Mouse (Mus musculus): ENCODE measurements around the gene Gm10715. TPM values are rescaled to one million over a fixed set of nuclear protein-coding genes. Genes with fewer than 3 reads are reported as not detected.
"Not testable (repeated sequence)": the region's sequence is repeated elsewhere in the genome, so short reads cannot be mapped to it uniquely, and the experiment has no call there.

The Gm10715 gene
- polyA plus RNA-seq, 1 experiment from 2014 or later = not detected

GRCm38 (mm10) chr9:3015896-3016295, 20.8 kb upstream of the Gm10715 start:
- WGBS = 74% methylated on average over 6 of the region's 6 CpGs
- not testable (repeated sequence) for H3K27me3 ChIP-seq, H3K4me3 ChIP-seq

GRCm38 (mm10) chr9:3017108-3017507, 19.6 kb upstream of the Gm10715 start, which contains the start of gene Gm10719:
Gene Gm10719 (plus strand): TSS chr9:3017408.
- not testable (repeated sequence) for H3K27me3 ChIP-seq; H3K27ac ChIP-seq (replicated peaks); H3K9ac ChIP-seq; H3K36me3 ChIP-seq; H3K4me3 ChIP-seq; H3K4me1 ChIP-seq (replicated peaks); H3K9me3 ChIP-seq; ATAC-seq (ENCODE audit: low FRiP score, low read depth); H3K4me2 ChIP-seq
- WGBS = 68% methylated on average over 2 of the region's 9 CpGs

More at GRCm38 (mm10) chr9:3015896-3016295, 20.8 kb upstream of the Gm10715 start:
- not testable (repeated sequence) for H3K36me3 ChIP-seq; ATAC-seq (ENCODE audit: low FRiP score, low read depth); H3K9me3 ChIP-seq; H3K4me1 ChIP-seq (replicated peaks); H3K27ac ChIP-seq (replicated peaks); H3K9ac ChIP-seq; H3K4me2 ChIP-seq

- H3K27me3 ChIP-seq; H3K36me3 ChIP-seq; H3K4me3 ChIP-seq; H3K27ac ChIP-seq (replicated peaks); H3K9me3 ChIP-seq; ATAC-seq (ENCODE audit: low FRiP score, low read depth); H3K4me1 ChIP-seq (replicated peaks); H3K4me2 ChIP-seq; H3K9ac ChIP-seq: not testable (repeated sequence)
- WGBS = 60% methylated on average over 9 of the region's 9 CpGs
These were observed 17.7 kb upstream of the Gm10715 start for GRCm38 (mm10) chr9:3018944-3019343.

- H3K27ac ChIP-seq (replicated peaks); H3K4me1 ChIP-seq (replicated peaks); H3K9ac ChIP-seq; H3K36me3 ChIP-seq; H3K4me2 ChIP-seq; H3K4me3 ChIP-seq; H3K9me3 ChIP-seq; H3K27me3 ChIP-seq: not testable (repeated sequence)
- WGBS = 76% methylated on average over 16 of the region's 19 CpGs
- peak; percentile 77; the same call in 1 of the 2 replicates for ATAC-seq (ENCODE audit: low FRiP score, low read depth)
These were observed 16.6 kb upstream of the Gm10715 start for GRCm38 (mm10) chr9:3019835-3020727.

- H3K36me3 ChIP-seq; H3K4me1 ChIP-seq (replicated peaks); H3K9me3 ChIP-seq; H3K27me3 ChIP-seq; H3K4me2 ChIP-seq; H3K27ac ChIP-seq (replicated peaks); ATAC-seq (ENCODE audit: low FRiP score, low read depth); H3K9ac ChIP-seq; H3K4me3 ChIP-seq: not testable (repeated sequence)
- 73% methylated on average over 10 of the region's 13 CpGs for WGBS
These were observed 14.2 kb upstream of the Gm10715 start for GRCm38 (mm10) chr9:3022316-3023008.

- H3K4me1 ChIP-seq (replicated peaks); H3K9me3 ChIP-seq; H3K4me3 ChIP-seq; H3K27me3 ChIP-seq; H3K4me2 ChIP-seq; H3K36me3 ChIP-seq; H3K9ac ChIP-seq; H3K27ac ChIP-seq (replicated peaks); ATAC-seq (ENCODE audit: low FRiP score, low read depth): not testable (repeated sequence)
- 78% methylated on average over 12 of the region's 13 CpGs for WGBS
These were observed 13.2 kb upstream of the Gm10715 start, which contains the start of gene Gm10718 for GRCm38 (mm10) chr9:3023312-3023984. Gene Gm10718 (plus strand): TSS chr9:3023547.

GRCm38 (mm10) chr9:3023985-3024648, 12.6 kb upstream of the Gm10715 start:
- WGBS = 78% methylated on average over 16 of the region's 16 CpGs
- H3K36me3 ChIP-seq; H3K27ac ChIP-seq (replicated peaks); H3K27me3 ChIP-seq; H3K4me2 ChIP-seq; H3K4me3 ChIP-seq; H3K9me3 ChIP-seq; ATAC-seq (ENCODE audit: low FRiP score, low read depth); H3K4me1 ChIP-seq (replicated peaks); H3K9ac ChIP-seq: not testable (repeated sequence)

- ATAC-seq (ENCODE audit: low FRiP score, low read depth); H3K9me3 ChIP-seq; H3K4me1 ChIP-seq (replicated peaks); H3K36me3 ChIP-seq; H3K9ac ChIP-seq; H3K27ac ChIP-seq (replicated peaks); H3K4me3 ChIP-seq; H3K4me2 ChIP-seq; H3K27me3 ChIP-seq: not testable (repeated sequence)
- WGBS = 73% methylated on average over 12 of the region's 12 CpGs
These were observed 11.7 kb upstream of the Gm10715 start, which contains the start of gene Gm10717 for GRCm38 (mm10) chr9:3024912-3025467. Gene Gm10717 (plus strand): TSS chr9:3025417.

- H3K27ac ChIP-seq (replicated peaks); H3K4me1 ChIP-seq (replicated peaks); H3K9ac ChIP-seq; H3K27me3 ChIP-seq; H3K9me3 ChIP-seq; ATAC-seq (ENCODE audit: low FRiP score, low read depth); H3K4me3 ChIP-seq; H3K36me3 ChIP-seq; H3K4me2 ChIP-seq: not testable (repeated sequence)
- WGBS = 72% methylated on average over 5 of the region's 6 CpGs
These were observed 11.0 kb upstream of the Gm10715 start for GRCm38 (mm10) chr9:3025653-3026052.

- not testable (repeated sequence) for H3K9me3 ChIP-seq; ATAC-seq (ENCODE audit: low FRiP score, low read depth); H3K27ac ChIP-seq (replicated peaks); H3K27me3 ChIP-seq; H3K4me2 ChIP-seq; H3K4me1 ChIP-seq (replicated peaks); H3K4me3 ChIP-seq; H3K9ac ChIP-seq; H3K36me3 ChIP-seq
- 75% methylated on average over 5 of the region's 5 CpGs for WGBS
These were observed 10.5 kb upstream of the Gm10715 start for GRCm38 (mm10) chr9:3026136-3026535.

GRCm38 (mm10) chr9:3026741-3027140, 9.9 kb upstream of the Gm10715 start:
- H3K27me3 ChIP-seq; H3K4me3 ChIP-seq; H3K4me1 ChIP-seq (replicated peaks); H3K9ac ChIP-seq; H3K4me2 ChIP-seq; H3K27ac ChIP-seq (replicated peaks); H3K9me3 ChIP-seq; H3K36me3 ChIP-seq; ATAC-seq (ENCODE audit: low FRiP score, low read depth): not testable (repeated sequence)
- 67% methylated on average over 9 of the region's 9 CpGs for WGBS
